Mouse (Mus musculus): Measurements from ENCODE around the gene Eml1. TPM values are rescaled to one million over a fixed set of nuclear protein-coding genes. Genes with fewer than 3 reads are reported as not detected.
A peak's percentile ranks its signal among the peaks of the same experiment; 100 is the strongest.

Eml1 gene
- polyA plus RNA-seq, 1 experiment: 5.1 TPM

- Histone ChIP-seq H3K4me1 (ENCODE audit: control insufficient read depth, insufficient read depth, insufficient read length, low read length) (no peaks in the 10 kb centered on the region), H3K27ac (replicated peaks; ENCODE audit: low read depth, low read length) (no peak overlapping the region), H3K4me3 (ENCODE audit: insufficient read depth, low read depth, low read length) (no peak overlapping the region)
Observed at GRCm38 (mm10) chr12:108355986-108356385, 14.8 kb upstream of the Eml1 start.

- H3K27ac ChIP-seq (replicated peaks; ENCODE audit: low read depth, low read length): no peak overlapping the region
Observed at GRCm38 (mm10) chr12:108363796-108364195, 7.0 kb upstream of the Eml1 start.

GRCm38 (mm10) chr12:108365340-108365739 is 5.4 kb upstream of the Eml1 start:
- Histone ChIP-seq H3K4me3 (ENCODE audit: insufficient read depth, low read depth, low read length) (no peak overlapping the region), H3K27ac (replicated peaks; ENCODE audit: low read depth, low read length) (no peak overlapping the region), H3K4me1 (ENCODE audit: control insufficient read depth, insufficient read depth, insufficient read length, low read length) (peaks cover 29% of the 10 kb centered on the region)

More at GRCm38 (mm10) chr12:108363796-108364195, 7.0 kb upstream of the Eml1 start:
- peaks cover 20% of the 10 kb centered on the region for H3K4me1 ChIP-seq (ENCODE audit: control insufficient read depth, insufficient read depth, insufficient read length, low read length)
- H3K4me3 ChIP-seq (ENCODE audit: insufficient read depth, low read depth, low read length): no peak overlapping the region

GRCm38 (mm10) chr12:108365868-108366267 is 4.9 kb upstream of the Eml1 start:
- Histone ChIP-seq H3K4me1 (ENCODE audit: control insufficient read depth, insufficient read depth, insufficient read length, low read length) (peaks cover 29% of the 10 kb centered on the region), H3K27ac (replicated peaks; ENCODE audit: low read depth, low read length) (peak overlapping the region; percentile 7; the same call in 1 of the 2 replicates)

GRCm38 (mm10) chr12:108367909-108368308 is 2.8 kb upstream of the Eml1 start:
- peaks cover 29% of the 10 kb centered on the region for H3K4me1 ChIP-seq (ENCODE audit: control insufficient read depth, insufficient read depth, insufficient read length, low read length)
- H3K27ac ChIP-seq (replicated peaks; ENCODE audit: low read depth, low read length): peak overlapping the region; percentile 91
- H3K4me3 ChIP-seq (ENCODE audit: insufficient read depth, low read depth, low read length): no peak overlapping the region

More at GRCm38 (mm10) chr12:108365868-108366267, 4.9 kb upstream of the Eml1 start:
- no peak overlapping the region for H3K4me3 ChIP-seq (ENCODE audit: insufficient read depth, low read depth, low read length)

- Histone ChIP-seq H3K27ac (replicated peaks; ENCODE audit: low read depth, low read length) (peak overlapping the region; percentile 91), H3K4me3 (ENCODE audit: insufficient read depth, low read depth, low read length) (no peak overlapping the region), H3K4me1 (ENCODE audit: control insufficient read depth, insufficient read depth, insufficient read length, low read length) (peaks cover 29% of the 10 kb centered on the region)
Observed at GRCm38 (mm10) chr12:108368921-108369320, 1.8 kb upstream of the Eml1 start.

GRCm38 (mm10) chr12:108371429-108371765 is 640 bp downstream of the Eml1 start:
- peak overlapping the region; percentile 94 for H3K27ac ChIP-seq (replicated peaks; ENCODE audit: low read depth, low read length)
- H3K4me1 ChIP-seq (ENCODE audit: control insufficient read depth, insufficient read depth, insufficient read length, low read length): peaks cover 22% of the 10 kb centered on the region
- peak overlapping the region; percentile 57 for H3K4me3 ChIP-seq (ENCODE audit: insufficient read depth, low read depth, low read length)

GRCm38 (mm10) chr12:108372241-108372640 is 1.5 kb downstream of the Eml1 start:
- peaks cover 22% of the 10 kb centered on the region for H3K4me1 ChIP-seq (ENCODE audit: control insufficient read depth, insufficient read depth, insufficient read length, low read length)
- peak overlapping the region; percentile 94; the same call in 1 of the 2 replicates for H3K27ac ChIP-seq (replicated peaks; ENCODE audit: low read depth, low read length)

GRCm38 (mm10) chr12:108373611-108374010 is 2.9 kb downstream of the Eml1 start:
- peaks cover 10% of the 10 kb centered on the region for H3K4me1 ChIP-seq (ENCODE audit: control insufficient read depth, insufficient read depth, insufficient read length, low read length)
- H3K4me3 ChIP-seq (ENCODE audit: insufficient read depth, low read depth, low read length): no peak overlapping the region

More at GRCm38 (mm10) chr12:108372241-108372640, 1.5 kb downstream of the Eml1 start:
- 0 out of 2 replicates have a peak overlapping the region, but pooled peaks have one; percentile 57 for H3K4me3 ChIP-seq (ENCODE audit: insufficient read depth, low read depth, low read length)

GRCm38 (mm10) chr12:108374689-108375088 is 3.9 kb downstream of the Eml1 start:
- Histone ChIP-seq H3K27ac (replicated peaks; ENCODE audit: low read depth, low read length) (no peak overlapping the region), H3K4me3 (ENCODE audit: insufficient read depth, low read depth, low read length) (no peak overlapping the region), H3K4me1 (ENCODE audit: control insufficient read depth, insufficient read depth, insufficient read length, low read length) (peaks cover 3% of the 10 kb centered on the region)

More at GRCm38 (mm10) chr12:108373611-108374010, 2.9 kb downstream of the Eml1 start:
- H3K27ac ChIP-seq (replicated peaks; ENCODE audit: low read depth, low read length): no peak overlapping the region

GRCm38 (mm10) chr12:108378379-108379133 is 7.8 kb downstream of the Eml1 start:
- H3K4me3 ChIP-seq (ENCODE audit: insufficient read depth, low read depth, low read length): no peak overlapping the region
- H3K4me1 ChIP-seq (ENCODE audit: control insufficient read depth, insufficient read depth, insufficient read length, low read length): no peaks in the 10 kb centered on the region
- no peak overlapping the region for H3K27ac ChIP-seq (replicated peaks; ENCODE audit: low read depth, low read length)

GRCm38 (mm10) chr12:108386476-108387232 is 15.9 kb downstream of the Eml1 start:
- no peaks in the 10 kb centered on the region; the same call in 1 of the 2 replicates for H3K4me1 ChIP-seq (ENCODE audit: control insufficient read depth, insufficient read depth, insufficient read length, low read length)
- no peak overlapping the region for H3K4me3 ChIP-seq (ENCODE audit: insufficient read depth, low read depth, low read length)
- no peak overlapping the region for H3K27ac ChIP-seq (replicated peaks; ENCODE audit: low read depth, low read length)

- Histone ChIP-seq H3K27ac (replicated peaks; ENCODE audit: low read depth, low read length) (no peak overlapping the region), H3K4me1 (ENCODE audit: control insufficient read depth, insufficient read depth, insufficient read length, low read length) (peaks cover 12% of the 10 kb centered on the region), H3K4me3 (ENCODE audit: insufficient read depth, low read depth, low read length) (no peak overlapping the region)
Observed at GRCm38 (mm10) chr12:108389718-108390117, 19.0 kb downstream of the Eml1 start.

- Histone ChIP-seq H3K4me1 (ENCODE audit: control insufficient read depth, insufficient read depth, insufficient read length, low read length) (peaks cover 12% of the 10 kb centered on the region), H3K4me3 (ENCODE audit: insufficient read depth, low read depth, low read length) (no peak overlapping the region), H3K27ac (replicated peaks; ENCODE audit: low read depth, low read length) (no peak overlapping the region)
Observed at GRCm38 (mm10) chr12:108392254-108393044, 21.7 kb downstream of the Eml1 start.

- peaks cover 12% of the 10 kb centered on the region for H3K4me1 ChIP-seq (ENCODE audit: control insufficient read depth, insufficient read depth, insufficient read length, low read length)
- 0 out of 2 replicates have a peak overlapping the region, but pooled peaks have one; percentile 5 for H3K27ac ChIP-seq (replicated peaks; ENCODE audit: low read depth, low read length)
- H3K4me3 ChIP-seq (ENCODE audit: insufficient read depth, low read depth, low read length): no peak overlapping the region
Observed at GRCm38 (mm10) chr12:108393082-108393481, 22.3 kb downstream of the Eml1 start.
